Mouse (Mus musculus): ENCODE measurements around the gene Coro6. TPM values are rescaled to one million over a fixed set of nuclear protein-coding genes. Genes with fewer than 3 reads are reported as not detected.

Coro6 gene
- total and polyA plus RNA-seq, 3 experiments: 0.04 to 0.18 TPM; not detected in 1

DNA sequence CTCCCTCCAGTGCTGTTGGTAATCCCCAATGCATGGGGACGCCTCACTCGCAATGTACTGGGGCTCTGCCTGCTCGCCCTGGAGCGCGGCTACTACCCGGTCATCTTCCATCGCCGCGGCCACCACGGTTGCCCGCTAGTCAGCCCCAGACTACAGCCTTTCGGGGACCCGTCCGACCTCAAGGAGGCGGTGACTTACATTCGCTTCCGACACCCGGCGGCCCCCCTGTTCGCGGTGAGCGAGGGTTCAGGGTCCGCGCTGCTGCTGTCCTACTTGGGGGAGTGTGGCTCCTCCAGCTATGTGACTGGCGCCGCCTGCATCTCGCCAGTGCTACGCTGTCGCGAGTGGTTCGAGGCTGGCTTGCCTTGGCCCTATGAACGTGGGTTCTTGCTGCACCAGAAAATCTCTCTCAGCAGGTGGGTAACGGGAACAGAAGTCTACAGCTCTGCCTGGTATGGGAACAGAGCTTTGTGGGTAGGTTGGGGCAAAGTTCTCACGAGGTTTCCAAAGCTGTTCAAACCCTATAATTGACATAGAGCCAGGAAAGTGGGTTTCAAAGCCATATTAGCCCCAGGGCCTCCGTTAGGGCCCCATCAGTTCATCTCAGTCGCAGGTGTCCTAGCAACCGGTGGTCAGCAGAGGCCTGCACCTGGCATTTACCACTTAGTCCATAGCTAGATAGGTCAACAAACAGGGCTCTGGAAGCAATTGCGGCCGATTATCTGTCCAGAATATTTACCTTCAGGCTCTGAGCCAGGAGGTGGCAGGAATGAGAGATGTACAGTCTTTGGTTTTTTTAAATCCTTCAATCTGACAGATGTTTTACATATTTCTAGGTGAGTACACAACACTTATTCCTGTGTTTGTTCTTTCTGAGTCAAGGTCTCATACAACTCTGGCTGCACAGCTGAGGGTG, 53.7 kb downstream of the Coro6 start, which contains the start of gene Trp53i13:
TSS of gene Trp53i13 (minus strand) at position 344 of the 916 bp plus-strand sequence.
- H3K9ac ChIP-seq (ENCODE audit: control insufficient read depth, low read depth, low read length, poor library complexity, severe bottlenecking): peak within 1 kb of the TSS; percentile 84
- peaks cover 2% of the 10 kb centered on the region; the same call in 1 of the 2 replicates for H3K79me2 ChIP-seq (ENCODE audit: control insufficient read depth, insufficient read depth, low read length, poor library complexity)
- peak; percentile 59 for DNase-seq (ENCODE audit: low read depth, low spot score)
- peaks cover 6 to 28% of the 10 kb centered on the region in 2 experiments for H3K4me1 ChIP-seq (ENCODE audit: control insufficient read depth in 1 of 2, insufficient read depth in 2 of 2, low read length in 2 of 2)
- peaks cover 0 to 21% of the 10 kb centered on the region in 2 experiments; a peak in 2 of 4 replicates for H3K36me3 ChIP-seq (ENCODE audit: control insufficient read depth in 1 of 2, insufficient read depth in 2 of 2, low read length in 2 of 2)
- H3K27me3 ChIP-seq (ENCODE audit: control insufficient read depth in 1 of 2, insufficient read depth in 2 of 2, low read length in 2 of 2): no peaks in the 10 kb centered on the region
- no peaks in the 10 kb centered on the region for H3K9me3 ChIP-seq (replicated peaks; ENCODE audit: insufficient read depth, low read length)
- no peak within 1 kb of the TSS for H3K27ac ChIP-seq (ENCODE audit: control insufficient read depth, low read depth, low read length)
- H3K4me3 ChIP-seq (ENCODE audit: control insufficient read depth in 1 of 2, insufficient read depth in 1 of 2, low read depth in 2 of 2, low read length in 2 of 2): peak within 1 kb of the TSS; percentile 85 to 96
- TF ChIP-seq TCF12 (IDR thresholded peaks at IDR 0.05; ENCODE audit: low read depth, low read length) (no peak), NRF1 (IDR thresholded peaks at IDR 0.05; ENCODE audit: insufficient read depth, low read depth, low read length, poor library complexity, severe bottlenecking) (no peak), MAFK (IDR thresholded peaks at IDR 0.05; ENCODE audit: borderline replicate concordance, low read depth, low read length) (no peak)

DNA sequence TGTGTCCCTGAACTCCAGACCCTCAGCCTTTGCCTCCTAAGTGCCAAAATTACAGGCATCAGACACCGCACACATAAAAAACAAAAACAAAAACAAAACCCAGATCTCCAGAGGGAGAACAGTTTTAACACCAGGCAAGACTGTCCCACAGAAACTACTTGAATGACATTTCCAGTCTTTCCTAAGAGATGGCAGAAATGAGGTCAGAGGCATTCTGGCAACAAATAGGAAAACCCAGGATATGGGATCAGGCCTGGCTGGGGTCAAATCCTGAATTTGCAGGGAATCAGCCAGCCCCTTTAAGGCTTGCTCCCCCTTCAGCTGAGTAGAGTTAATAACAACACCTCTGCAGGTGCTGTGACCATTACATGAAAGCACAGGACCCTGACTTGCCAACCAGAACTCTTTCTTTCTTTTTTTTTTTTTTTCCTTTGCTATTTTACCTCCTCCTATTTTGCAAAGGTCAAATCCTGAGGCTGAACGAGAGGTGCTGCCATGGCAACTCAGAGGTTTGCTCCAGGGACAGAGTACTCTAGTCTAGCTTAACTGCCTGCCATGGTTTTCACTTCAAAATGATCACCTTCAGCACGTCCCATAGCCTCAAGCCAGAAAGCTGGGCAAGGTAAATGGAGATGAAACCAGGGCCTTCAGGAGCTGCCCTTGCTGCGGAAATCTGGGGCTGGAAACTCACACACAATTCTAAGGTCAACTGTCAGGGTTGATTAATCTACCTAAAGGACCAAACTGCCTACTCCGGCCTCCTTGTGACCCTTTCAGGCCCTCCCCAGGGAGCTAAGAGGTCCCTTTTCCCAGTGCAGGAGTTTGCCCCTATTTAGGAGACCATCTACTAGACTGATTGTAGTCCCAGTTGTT, 54.6 kb downstream of the Coro6 start:
- Histone ChIP-seq H3K9me3 (replicated peaks; ENCODE audit: insufficient read depth, low read length) (no peaks in the 10 kb centered on the region), H3K27ac (ENCODE audit: control insufficient read depth, low read depth, low read length) (no peak overlapping the region), H3K4me3 (ENCODE audit: control insufficient read depth in 1 of 2, insufficient read depth in 1 of 2, low read depth in 2 of 2, low read length in 2 of 2) (no peak overlapping the region), H3K27me3 (ENCODE audit: control insufficient read depth in 1 of 2, insufficient read depth in 2 of 2, low read length in 2 of 2) (no peaks in the 10 kb centered on the region), H3K79me2 (ENCODE audit: control insufficient read depth, insufficient read depth, low read length, poor library complexity) (peaks cover 2% of the 10 kb centered on the region; the same call in 1 of the 2 replicates), H3K9ac (ENCODE audit: control insufficient read depth, low read depth, low read length, poor library complexity, severe bottlenecking) (no peak overlapping the region), H3K36me3 (ENCODE audit: control insufficient read depth in 1 of 2, insufficient read depth in 2 of 2, low read length in 2 of 2) (peaks cover 0 to 27% of the 10 kb centered on the region in 2 experiments; a peak in 2 of 4 replicates), H3K4me1 (ENCODE audit: control insufficient read depth in 1 of 2, insufficient read depth in 2 of 2, low read length in 2 of 2) (peaks cover 12 to 32% of the 10 kb centered on the region in 2 experiments)
- TF ChIP-seq CTCF (IDR thresholded peaks at IDR 0.05 in 2 of 3, conservative IDR thresholded peaks at IDR 0.05 in 1 of 3; ENCODE audit: control insufficient read depth in 1 of 3, insufficient read depth in 1 of 3, low read depth in 2 of 3, low read length in 3 of 3, poor library complexity in 1 of 3, severe bottlenecking in 1 of 3): peak in 1 of 3 experiments; percentile 11; a peak in 1 of 6 replicates
- no peak for TF ChIP-seq SMC3 (IDR thresholded peaks at IDR 0.05; ENCODE audit: low read depth, low read length)
- no peak for TF ChIP-seq MAX (IDR thresholded peaks at IDR 0.05; ENCODE audit: low read length)
- no peak for DNase-seq (ENCODE audit: low read depth, low spot score)

DNA sequence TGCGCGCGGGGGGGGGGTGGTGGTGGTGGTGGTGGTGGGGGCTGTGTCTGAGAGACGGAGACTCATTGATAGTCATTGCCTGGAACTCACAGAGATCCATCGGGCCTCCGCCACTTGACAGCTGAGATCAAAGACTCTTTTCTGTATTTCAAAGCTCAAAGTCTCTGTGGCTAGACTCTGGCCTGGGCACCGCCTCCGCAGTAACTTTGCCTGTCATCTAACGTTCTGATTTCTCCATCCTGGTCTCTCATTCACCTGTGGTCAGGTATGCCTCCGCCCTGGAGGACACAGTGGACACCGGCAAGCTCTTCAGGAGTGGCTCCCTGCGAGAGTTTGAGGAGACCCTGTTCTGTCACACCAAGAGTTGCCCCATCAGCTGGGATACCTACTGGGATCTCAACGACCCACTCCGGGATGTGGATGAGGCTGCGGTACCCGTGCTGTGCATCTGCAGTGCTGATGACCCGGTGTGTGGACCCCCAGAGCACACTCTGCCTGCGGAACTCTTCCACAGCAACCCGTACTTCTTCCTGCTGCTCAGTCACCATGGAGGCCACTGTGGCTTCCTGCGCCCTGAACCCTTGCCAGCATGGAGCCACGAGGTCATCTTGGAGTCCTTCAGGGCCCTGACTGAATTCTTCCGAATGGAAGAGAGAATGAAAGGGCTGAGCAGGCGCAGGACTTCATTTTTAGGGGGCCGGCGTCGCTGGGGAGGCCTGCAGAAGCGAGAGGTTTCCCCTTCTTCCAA, 56.0 kb downstream of the Coro6 start:
- no peak for TF ChIP-seq GATA1 (IDR thresholded peaks at IDR 0.05; ENCODE audit: low read depth, low read length)
- TF ChIP-seq MYB (IDR thresholded peaks at IDR 0.05; ENCODE audit: low read depth, low read length): no peak
- no peak for TF ChIP-seq NELFE (IDR thresholded peaks at IDR 0.05; ENCODE audit: low read depth, low read length)
- TF ChIP-seq EP300 (IDR thresholded peaks at IDR 0.05; ENCODE audit: low read depth in 1 of 2, low read length in 2 of 2): no peak
- TF ChIP-seq BHLHE40 (IDR thresholded peaks at IDR 0.05; ENCODE audit: borderline replicate concordance, low read depth, low read length): no peak
- TF ChIP-seq POLR2AphosphoS2 (IDR thresholded peaks at IDR 0.05; ENCODE audit: low read length): no peak
- TF ChIP-seq E2F4 (IDR thresholded peaks at IDR 0.05; ENCODE audit: borderline replicate concordance, low read depth, low read length): no peak
- no peak for TF ChIP-seq SIN3A (IDR thresholded peaks at IDR 0.05; ENCODE audit: low read length)
- no peak for TF ChIP-seq ZNF384 (IDR thresholded peaks at IDR 0.05; ENCODE audit: low read depth, low read length)
- TF ChIP-seq TBP (IDR thresholded peaks at IDR 0.05; ENCODE audit: low read depth, low read length): no peak
- no peak for TF ChIP-seq RAD21 (IDR thresholded peaks at IDR 0.05; ENCODE audit: low read depth, low read length)
- TF ChIP-seq HCFC1 (IDR thresholded peaks at IDR 0.05; ENCODE audit: low read depth, low read length): no peak
- no peaks in the 10 kb centered on the region for H3K27me3 ChIP-seq (ENCODE audit: control insufficient read depth in 1 of 2, insufficient read depth in 2 of 2, low read length in 2 of 2)
- no peaks in the 10 kb centered on the region for H3K9me3 ChIP-seq (replicated peaks; ENCODE audit: insufficient read depth, low read length)
- H3K4me1 ChIP-seq (ENCODE audit: control insufficient read depth in 1 of 2, insufficient read depth in 2 of 2, low read length in 2 of 2): peaks cover 10 to 26% of the 10 kb centered on the region in 2 experiments
- H3K79me2 ChIP-seq (ENCODE audit: control insufficient read depth, insufficient read depth, low read length, poor library complexity): peaks cover 2% of the 10 kb centered on the region; the same call in 1 of the 2 replicates
- no peak overlapping the region for H3K27ac ChIP-seq (ENCODE audit: control insufficient read depth, low read depth, low read length)
- no peak overlapping the region for H3K9ac ChIP-seq (ENCODE audit: control insufficient read depth, low read depth, low read length, poor library complexity, severe bottlenecking)
- H3K4me3 ChIP-seq (ENCODE audit: control insufficient read depth in 1 of 2, insufficient read depth in 1 of 2, low read depth in 2 of 2, low read length in 2 of 2): no peak overlapping the region
- DNase-seq (ENCODE audit: low read depth, low spot score): no peak
- peaks cover 0 to 22% of the 10 kb centered on the region in 2 experiments; a peak in 2 of 4 replicates for H3K36me3 ChIP-seq (ENCODE audit: control insufficient read depth in 1 of 2, insufficient read depth in 2 of 2, low read length in 2 of 2)
